Mouse (Mus musculus): ENCODE data around the gene Pqlc3.

The Pqlc3 gene

DNA sequence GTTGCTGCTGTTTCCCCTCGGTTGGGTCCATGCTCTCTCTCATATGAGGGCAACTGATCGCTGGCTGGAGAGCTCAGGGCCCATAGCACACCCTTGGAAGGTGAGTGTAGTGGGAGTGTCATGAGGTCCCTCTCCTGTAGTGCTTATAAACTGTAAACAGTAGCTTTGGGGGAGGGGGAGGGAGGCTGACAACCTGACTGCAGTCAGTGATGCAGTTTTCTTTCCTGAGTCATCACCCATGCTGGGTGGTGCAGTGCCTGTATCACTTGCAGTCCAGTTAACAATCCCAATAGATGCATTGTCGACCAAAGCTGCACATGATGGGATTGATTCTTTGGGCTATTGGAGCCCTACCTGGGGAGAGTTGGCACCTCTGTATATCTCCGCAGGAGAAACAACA is 1.0 kb upstream of the Pqlc3 start:
- no peak for DNase-seq

DNA sequence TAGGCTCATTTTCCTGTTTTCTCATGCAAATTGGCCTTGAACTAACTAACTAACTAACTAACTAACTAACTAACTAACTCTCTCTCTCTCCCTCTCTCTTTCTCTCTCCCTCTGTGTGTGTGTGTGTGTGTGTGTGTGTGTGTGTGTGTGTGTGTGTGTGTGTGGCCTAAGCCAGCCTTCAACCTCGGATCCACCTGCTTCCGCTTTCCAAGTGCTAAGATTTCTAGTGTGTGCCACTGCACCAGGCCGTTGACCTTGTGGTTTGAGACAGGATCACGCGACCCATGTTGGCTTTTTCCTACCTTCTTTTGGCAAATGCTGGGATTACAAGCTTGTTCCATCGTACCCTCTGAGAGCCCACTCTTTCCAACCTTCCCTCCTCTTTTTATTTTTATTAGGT is 420 bp upstream of the Pqlc3 start:
- no peak for DNase-seq

DNA sequence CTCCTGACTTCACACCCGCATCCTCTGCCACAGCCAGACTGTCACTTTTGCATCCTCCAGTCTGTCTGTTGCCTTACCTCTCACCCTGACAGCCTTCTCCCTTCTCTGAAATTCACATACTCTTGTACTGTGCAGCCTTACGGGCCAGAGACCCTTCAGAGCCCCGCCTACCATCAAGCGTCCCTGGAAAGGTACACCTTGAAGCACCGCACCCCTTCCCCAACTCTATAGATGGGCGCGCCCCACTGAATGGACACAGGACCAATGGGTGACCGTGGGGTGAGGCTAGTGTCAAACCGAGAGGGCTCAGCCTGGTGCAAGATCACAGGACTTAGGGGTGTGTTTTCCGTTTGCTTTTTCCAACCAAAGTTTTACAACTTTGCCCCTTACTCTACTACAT is 1.1 kb downstream of the Pqlc3 start:
- DNase-seq: no peak

DNA sequence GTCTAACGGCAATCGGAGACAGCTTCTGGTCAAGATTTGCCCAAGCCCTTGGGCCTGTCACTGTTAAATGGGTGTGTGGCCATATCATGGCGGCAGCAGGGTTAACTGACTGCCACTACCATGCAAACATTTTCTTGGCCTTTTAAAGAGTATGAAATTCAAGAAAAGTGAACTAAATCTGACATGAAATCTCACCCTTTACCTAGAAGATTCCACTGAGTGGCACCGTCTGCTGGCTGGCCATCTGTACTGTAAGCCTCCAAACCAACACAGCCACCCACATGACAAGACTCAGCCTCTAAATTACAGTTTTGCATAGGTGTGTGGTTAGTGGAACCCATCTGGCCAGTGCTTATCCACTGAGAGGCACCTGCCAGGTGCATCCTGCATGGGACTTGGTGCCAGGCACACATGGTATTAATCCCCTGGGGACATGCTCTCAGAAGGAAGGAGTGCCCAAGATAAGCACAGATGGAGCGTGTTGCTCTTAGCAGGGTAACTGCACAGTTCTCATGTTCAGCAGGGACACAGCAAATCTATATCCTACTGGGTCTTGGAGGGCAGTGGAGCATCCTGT is 3.2 kb downstream of the Pqlc3 start:
- DNase-seq: no peak

DNA sequence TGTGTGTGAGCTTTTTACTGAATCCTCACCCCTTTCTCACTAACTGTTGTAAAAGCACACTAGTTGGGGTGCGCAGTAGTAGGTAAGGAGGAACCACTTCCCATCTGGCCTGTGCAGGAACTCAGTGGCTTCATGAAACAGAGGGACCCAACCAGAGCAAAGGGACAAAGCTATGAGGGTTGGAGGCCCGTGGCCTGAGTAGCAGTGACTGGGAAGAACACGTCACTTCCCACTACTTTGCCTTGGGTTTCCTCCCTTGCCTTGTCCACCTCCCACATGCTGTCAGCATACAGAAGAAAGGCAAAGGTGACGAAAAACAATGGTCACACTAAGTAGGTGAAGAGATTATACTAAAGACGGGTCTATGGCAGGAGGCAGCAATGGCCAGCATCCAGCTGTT is 3.9 kb downstream of the Pqlc3 start:
- no peak for DNase-seq

DNA sequence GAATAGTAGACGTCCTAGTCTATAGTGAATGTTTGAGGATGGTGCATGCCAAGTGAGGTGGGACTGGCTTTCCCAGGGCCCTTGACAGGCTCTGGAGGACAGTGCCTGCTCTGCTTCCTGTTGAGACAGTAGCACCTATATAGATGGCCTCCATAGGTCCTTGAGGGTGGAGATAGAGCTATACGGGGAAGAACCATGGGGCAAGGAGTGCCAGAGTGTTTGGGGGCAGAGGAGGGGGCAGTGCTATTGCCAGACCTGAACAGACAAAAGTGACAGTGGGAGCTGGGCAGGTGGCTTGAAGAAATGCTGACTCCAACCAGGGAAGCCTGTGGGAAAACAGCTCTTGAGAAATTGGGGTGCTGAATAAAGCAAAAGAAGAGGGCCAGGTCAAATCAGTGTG is 5.9 kb downstream of the Pqlc3 start:
- no peak for DNase-seq

DNA sequence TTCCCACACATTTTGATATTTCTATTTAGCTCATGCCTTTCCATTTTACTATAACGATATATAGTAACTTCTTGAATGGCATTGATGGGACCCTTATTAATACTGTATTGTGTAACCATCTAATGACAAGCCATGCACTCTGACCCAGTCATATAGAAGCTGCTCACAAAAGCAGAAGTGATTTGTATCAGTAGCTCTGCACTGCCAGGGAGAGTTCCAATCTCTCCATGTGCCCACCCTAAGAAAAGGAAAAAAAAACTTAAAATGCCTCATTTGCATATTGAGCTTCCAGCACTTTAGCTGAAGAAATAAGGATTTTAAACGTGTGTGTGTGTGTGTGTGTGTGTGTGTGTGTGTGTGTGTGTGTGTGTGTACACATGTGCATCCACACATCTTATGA is 7.9 kb downstream of the Pqlc3 start:
- no peak for DNase-seq

DNA sequence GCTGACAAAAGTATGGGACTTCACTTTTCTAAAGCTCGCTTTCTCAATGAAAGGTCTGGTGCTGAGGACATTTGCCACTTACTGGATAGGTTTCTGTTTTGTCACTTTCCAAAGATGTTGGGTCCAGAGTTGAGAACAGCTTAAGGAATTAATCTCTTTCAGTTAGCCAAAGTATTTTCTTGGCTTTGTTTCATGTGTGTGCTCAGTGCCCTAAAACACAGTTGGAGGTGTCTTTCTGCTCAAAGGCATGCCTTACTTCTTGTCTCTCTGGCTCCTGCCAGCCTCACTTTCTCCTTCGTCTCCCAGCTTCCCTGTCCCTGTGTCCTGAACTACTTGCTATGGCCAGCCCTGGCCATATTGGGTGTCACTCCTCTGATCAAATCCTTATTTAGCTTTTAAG is 8.8 kb downstream of the Pqlc3 start:
- no peak for DNase-seq

DNA sequence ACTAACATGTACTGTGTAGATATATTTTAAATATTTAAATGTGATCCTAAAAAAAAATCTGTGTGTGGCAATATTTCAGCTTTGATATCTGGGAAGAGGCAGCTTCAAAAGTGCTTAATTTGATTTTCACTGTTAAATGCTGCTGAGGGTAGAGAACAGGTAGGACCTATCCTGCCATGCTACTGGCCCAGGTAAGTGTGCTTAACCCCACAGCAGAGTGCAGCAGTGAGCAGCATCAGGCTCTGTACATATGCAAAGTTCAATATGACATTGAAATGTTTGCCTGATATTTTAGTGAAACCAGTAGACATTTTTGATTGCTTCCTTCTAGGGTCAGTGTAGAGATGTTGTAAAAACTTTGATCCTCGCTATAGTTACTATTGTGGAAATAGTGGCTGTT is 14.4 kb downstream of the Pqlc3 start:
- no peak for DNase-seq

DNA sequence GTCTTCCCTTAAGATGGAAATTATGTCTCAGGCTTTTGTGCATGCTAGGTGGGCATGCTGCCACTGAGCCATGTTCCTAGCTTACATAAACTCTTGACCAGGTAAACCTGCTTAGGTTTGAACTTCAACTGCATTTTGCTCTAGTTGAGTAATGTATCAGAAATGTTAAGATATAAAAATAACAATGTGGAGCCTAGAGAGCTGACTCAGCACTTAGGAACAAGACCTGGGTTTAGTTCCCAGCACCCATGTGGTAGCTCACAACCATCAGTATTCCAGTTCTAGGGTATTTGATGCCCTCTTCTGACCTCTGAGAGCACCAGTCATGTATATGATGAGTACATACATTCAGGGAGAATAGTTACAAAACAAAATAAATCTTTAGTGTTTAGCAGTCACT is 23.1 kb downstream of the Pqlc3 start:
- DNase-seq: no peak

DNA sequence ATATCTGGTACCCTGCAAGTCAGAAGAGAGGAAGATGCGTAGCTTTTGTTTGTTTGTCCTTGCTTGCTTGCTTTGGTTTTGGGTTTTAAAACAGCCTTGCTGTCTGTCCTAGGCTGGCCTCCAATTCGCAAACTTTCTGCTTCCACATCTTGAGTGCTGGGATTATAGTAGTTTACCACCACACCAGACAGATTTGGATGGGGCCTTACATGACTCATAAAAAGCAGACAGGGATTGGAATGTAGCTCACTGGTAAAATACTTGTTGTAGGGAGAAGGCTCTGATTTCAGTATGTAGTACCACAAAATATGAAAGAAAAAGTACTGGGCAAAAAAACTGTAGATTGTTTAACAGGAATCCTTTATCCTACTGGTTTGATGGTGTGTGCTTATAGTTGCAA is 33.4 kb downstream of the Pqlc3 start:
- DNase-seq: no peak

DNA sequence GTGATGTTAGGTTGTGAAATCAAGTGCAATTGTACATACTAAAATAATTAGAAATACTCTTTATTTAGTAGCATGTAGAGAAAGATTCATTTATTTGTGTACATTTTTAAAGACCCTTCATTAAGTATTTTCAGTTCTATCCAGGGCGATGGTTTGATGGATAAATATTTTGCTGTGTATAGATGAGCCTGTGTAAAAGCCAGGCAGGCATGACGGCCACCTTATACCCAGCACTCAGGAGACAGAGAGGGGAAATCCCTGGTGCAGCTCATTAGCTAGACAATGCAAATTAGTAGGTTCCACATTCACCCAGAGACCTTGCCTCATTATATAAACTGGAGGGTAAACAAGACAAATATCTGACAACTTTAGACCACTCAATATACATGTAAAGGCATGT is 36.9 kb downstream of the Pqlc3 start:
- no peak for DNase-seq

DNA sequence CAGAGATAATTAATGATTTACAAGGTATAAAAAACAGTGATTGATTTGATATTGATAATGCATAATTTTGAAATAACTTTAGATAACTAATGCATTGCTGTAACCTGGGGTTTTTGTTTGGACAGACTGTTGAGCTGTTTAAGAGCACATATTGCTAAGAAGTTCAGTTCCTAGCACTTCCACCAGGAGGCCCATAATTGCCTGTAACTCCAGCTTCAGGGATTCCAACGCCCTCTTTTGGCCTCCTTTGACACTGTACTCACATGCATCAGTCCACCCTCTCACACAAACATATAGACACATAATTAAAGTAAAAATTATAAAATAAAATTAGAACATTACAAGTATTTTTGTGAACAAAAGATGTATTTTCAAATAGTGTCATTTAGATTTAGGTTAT is 41.4 kb downstream of the Pqlc3 start:
- peak in 1 of 2 experiments; percentile 11 for DNase-seq

DNA sequence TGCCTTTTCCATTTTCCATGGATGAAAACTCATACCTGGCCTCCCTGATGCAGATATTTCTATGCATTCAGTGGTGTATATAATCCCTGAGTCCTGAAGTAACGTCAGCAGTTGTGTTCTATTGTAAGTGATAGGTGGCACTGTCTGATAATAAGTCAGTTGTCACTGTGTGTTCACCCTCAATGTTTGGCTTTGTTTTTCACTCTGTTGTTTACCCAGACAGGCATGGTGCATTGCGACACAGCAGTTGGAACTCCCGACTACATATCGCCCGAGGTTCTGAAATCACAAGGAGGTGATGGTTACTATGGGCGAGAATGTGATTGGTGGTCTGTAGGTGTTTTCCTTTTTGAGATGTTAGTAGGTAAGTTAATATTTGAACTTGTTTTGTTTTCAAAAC is 52.0 kb downstream of the Pqlc3 start:
- no peak for DNase-seq

DNA sequence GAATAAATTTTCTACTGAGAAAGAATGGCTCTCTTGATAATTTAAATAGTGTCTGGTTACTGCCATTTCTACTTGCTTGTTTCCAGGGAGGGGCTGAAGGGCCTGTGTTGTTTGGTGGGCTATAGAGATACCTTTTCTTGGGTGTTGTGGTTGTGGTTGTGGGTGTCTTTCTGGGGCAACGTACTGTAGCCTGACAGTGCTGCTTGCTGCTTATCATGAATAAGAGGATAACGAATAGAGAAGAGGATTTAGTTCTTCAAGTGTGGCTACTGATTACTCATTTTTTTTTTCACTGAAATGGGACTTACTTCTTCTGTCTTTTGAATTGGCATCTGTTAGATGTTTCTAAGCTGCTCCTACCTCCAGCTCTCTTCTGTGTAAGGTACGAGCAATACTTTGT is 58.2 kb downstream of the Pqlc3 start:
- DNase-seq: no peak

Data from kidney, adult 8-10 months (tissue).